Mouse (Mus musculus): ENCODE results near the gene Ncam1.

Ncam1 gene

GRCm38 (mm10) chr9:49798806-49799205 lies at the start of gene Ncam1:
TSS of gene Ncam1 (minus strand) at chr9:49798925.
- peak; percentile 83 for DNase-seq (ENCODE audit: low spot score)

GRCm38 (mm10) chr9:49834013-49834412 lies 35.3 kb upstream of the Ncam1 start:
- no peak for DNase-seq (ENCODE audit: low spot score)

GRCm38 (mm10) chr9:49827671-49828070 lies 28.9 kb upstream of the Ncam1 start:
- DNase-seq (ENCODE audit: low spot score): no peak

- DNase-seq (ENCODE audit: low spot score): no peak
Measured at GRCm38 (mm10) chr9:49816115-49816650, 17.5 kb upstream of the Ncam1 start.

- no peak for DNase-seq (ENCODE audit: low spot score)
Measured at GRCm38 (mm10) chr9:49814442-49814841, 15.7 kb upstream of the Ncam1 start.

- DNase-seq (ENCODE audit: low spot score): no peak
Measured at GRCm38 (mm10) chr9:49803222-49803621, 4.5 kb upstream of the Ncam1 start.

- peak; percentile 43 for DNase-seq (ENCODE audit: low spot score)
Measured at GRCm38 (mm10) chr9:49797821-49798571, 729 bp downstream of the Ncam1 start.

- DNase-seq (ENCODE audit: low spot score): no peak
Measured at GRCm38 (mm10) chr9:49797508-49797820, 1.3 kb downstream of the Ncam1 start.

GRCm38 (mm10) chr9:49796618-49797507 lies 1.9 kb downstream of the Ncam1 start:
- peak; percentile 57 for DNase-seq (ENCODE audit: low spot score)

GRCm38 (mm10) chr9:49795881-49796280 lies 2.8 kb downstream of the Ncam1 start:
- no peak for DNase-seq (ENCODE audit: low spot score)

- DNase-seq (ENCODE audit: low spot score): no peak
Measured at GRCm38 (mm10) chr9:49793987-49794550, 4.7 kb downstream of the Ncam1 start.

- no peak for DNase-seq (ENCODE audit: low spot score)
Measured at GRCm38 (mm10) chr9:49793241-49793640, 5.5 kb downstream of the Ncam1 start.

GRCm38 (mm10) chr9:49792646-49793045 lies 6.1 kb downstream of the Ncam1 start:
- no peak for DNase-seq (ENCODE audit: low spot score)

- DNase-seq (ENCODE audit: low spot score): no peak
Measured at GRCm38 (mm10) chr9:49781016-49781772, 17.5 kb downstream of the Ncam1 start.

- no peak for DNase-seq (ENCODE audit: low spot score)
Measured at GRCm38 (mm10) chr9:49777015-49777637, 21.6 kb downstream of the Ncam1 start.

GRCm38 (mm10) chr9:49766634-49767033 lies 32.1 kb downstream of the Ncam1 start:
- DNase-seq (ENCODE audit: low spot score): no peak

GRCm38 (mm10) chr9:49760571-49760970 lies 38.2 kb downstream of the Ncam1 start:
- DNase-seq (ENCODE audit: low spot score): no peak

GRCm38 (mm10) chr9:49758436-49758835 lies 40.3 kb downstream of the Ncam1 start:
- DNase-seq (ENCODE audit: low spot score): no peak

GRCm38 (mm10) chr9:49757986-49758385 lies 40.7 kb downstream of the Ncam1 start:
- no peak for DNase-seq (ENCODE audit: low spot score)

GRCm38 (mm10) chr9:49757582-49757981 lies 41.1 kb downstream of the Ncam1 start:
- no peak for DNase-seq (ENCODE audit: low spot score)

- no peak for DNase-seq (ENCODE audit: low spot score)
Measured at GRCm38 (mm10) chr9:49756725-49757124, 42.0 kb downstream of the Ncam1 start.

Measured in ovary, postnatal 36 days (tissue).